Mouse (Mus musculus) neural tube, embryonic 14.5 days (tissue): Measurements from ENCODE around the gene Catsperz. TPM values are rescaled to one million over a fixed set of nuclear protein-coding genes. Genes with fewer than 3 reads are reported as not detected.
"Not testable (repeated sequence)": the region's sequence is repeated elsewhere in the genome, so short reads cannot be mapped to it uniquely, and the experiment has no call there.

Experiments
- ATAC-seq: fragments of 200-750 bp; cut with Nextera tagmentation; 2 replicates; pipeline ENCODE4 v1.8.0; 2017; ENCODE audit warnings: low read depth, mild to moderate bottlenecking, moderate TSS enrichment, moderate library complexity
- H3K27ac ChIP-seq: fragments of 300-500 bp; sonication (generic); 2 replicates; pipeline ENCODE4 v1.5.1; 2014; ENCODE audit warnings: low read depth, mild to moderate bottlenecking, control low read depth, low read length, moderate library complexity, mixed read lengths
- H3K27me3 ChIP-seq: fragments of 300-500 bp; sonication (generic); 2 replicates; pipeline ENCODE4 v1.6.1; 2014; ENCODE audit warnings: low read length; ENCODE audit not compliant: control insufficient read depth, insufficient read depth
- H3K36me3 ChIP-seq: fragments of 300-500 bp; sonication (generic); 2 replicates; pipeline ENCODE4 v1.6.1; 2014; ENCODE audit warnings: low read length, mixed read lengths; ENCODE audit not compliant: control insufficient read depth, insufficient read depth
- H3K4me1 ChIP-seq: fragments of 300-500 bp; sonication (generic); 2 replicates; pipeline ENCODE4 v1.6.1; 2014; ENCODE audit warnings: low read length; ENCODE audit not compliant: control insufficient read depth, insufficient read depth
- H3K4me2 ChIP-seq: fragments of 300-500 bp; sonication (generic); 2 replicates; pipeline ENCODE4 v1.6.1; 2014; ENCODE audit warnings: mild to moderate bottlenecking, low read depth, low read length, control low read depth
- H3K4me3 ChIP-seq: fragments of 300-500 bp; sonication (generic); 2 replicates; pipeline ENCODE4 v1.5.1; 2014; ENCODE audit warnings: low read depth, low read length, control low read depth, mixed read lengths
- H3K9ac ChIP-seq: fragments of 300-500 bp; sonication (generic); replicated peaks from 2 replicates; pipeline ENCODE4 v1.6.1; 2014; ENCODE audit warnings: low read depth, mild to moderate bottlenecking, control low read depth, low read length, mixed read lengths
- H3K9me3 ChIP-seq: fragments of 300-500 bp; sonication (generic); 2 replicates; pipeline ENCODE4 v1.6.1; 2016; ENCODE audit warnings: low read length; ENCODE audit not compliant: control insufficient read depth
- WGBS: fragments of 180-500 bp; shearing (Covaris S2); extraction: QIAGEN DNeasy Blood & Tissue Kit; methylation state at CpG from one replicate; pipeline ENCODE4 v1.1.7; 2014; 5-methylcytosine and 5-hydroxymethylcytosine counted together
- polyA plus RNA-seq: library from polyadenylated mRNA; unstranded; fragments of >200 nt; fragmentation: Nextera tagmentation; extraction: Ambion mirVana; gene quantifications from 2 replicates; pipeline ENCODE4 v1.2.1, GENCODE M21; 2014

The Catsperz gene
- polyA plus RNA-seq, 1 experiment from 2014 or later = 0.94 TPM

GRCm38 (mm10) chr19:6913991-6914390 lies 11.2 kb downstream of the Catsperz start:
- H3K36me3 ChIP-seq = peaks cover 16% of the 10 kb centered on the region
- no peak overlapping the region for H3K27ac ChIP-seq
- H3K4me3 ChIP-seq = no peak overlapping the region
- H3K27me3 ChIP-seq = no peaks in the 10 kb centered on the region
- H3K4me2 ChIP-seq = no peak overlapping the region
- no peaks in the 10 kb centered on the region for H3K9me3 ChIP-seq
- 80% methylated on average over 11 of the region's 11 CpGs for WGBS
- H3K9ac ChIP-seq = no peak overlapping the region
- H3K4me1 ChIP-seq = peaks cover 7% of the 10 kb centered on the region; the same call in 1 of the 2 replicates
- no peak for ATAC-seq

DNA sequence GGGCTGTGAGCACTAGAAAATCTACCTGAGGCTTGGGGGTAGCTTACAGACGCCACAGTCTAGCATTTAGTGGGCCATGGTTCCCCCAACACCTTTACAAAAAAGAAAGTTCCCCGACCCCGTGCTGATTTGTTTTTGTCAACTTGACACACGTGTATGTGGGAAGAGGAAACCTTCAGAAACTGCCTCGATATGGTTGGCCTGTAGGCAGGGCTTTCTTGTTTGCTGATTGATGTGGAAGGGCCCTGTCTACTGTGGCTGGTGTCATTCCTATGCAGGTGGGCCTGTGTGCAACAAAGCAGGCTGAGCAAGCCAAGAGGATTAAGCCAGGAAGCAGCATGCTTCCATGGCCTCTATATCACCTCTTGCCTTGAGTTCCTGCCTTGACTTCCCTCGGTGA lies 12.1 kb downstream of the Catsperz start:
- no peak overlapping the region for H3K27ac ChIP-seq
- peaks cover 16% of the 10 kb centered on the region for H3K36me3 ChIP-seq
- no peaks in the 10 kb centered on the region for H3K9me3 ChIP-seq
- H3K27me3 ChIP-seq = no peaks in the 10 kb centered on the region
- H3K4me2 ChIP-seq = no peak overlapping the region
- H3K9ac ChIP-seq = no peak overlapping the region
- ATAC-seq = no peak
- no peak overlapping the region for H3K4me3 ChIP-seq
- 91% methylated on average over 6 of the region's 6 CpGs for WGBS
- peaks cover 15% of the 10 kb centered on the region for H3K4me1 ChIP-seq

DNA sequence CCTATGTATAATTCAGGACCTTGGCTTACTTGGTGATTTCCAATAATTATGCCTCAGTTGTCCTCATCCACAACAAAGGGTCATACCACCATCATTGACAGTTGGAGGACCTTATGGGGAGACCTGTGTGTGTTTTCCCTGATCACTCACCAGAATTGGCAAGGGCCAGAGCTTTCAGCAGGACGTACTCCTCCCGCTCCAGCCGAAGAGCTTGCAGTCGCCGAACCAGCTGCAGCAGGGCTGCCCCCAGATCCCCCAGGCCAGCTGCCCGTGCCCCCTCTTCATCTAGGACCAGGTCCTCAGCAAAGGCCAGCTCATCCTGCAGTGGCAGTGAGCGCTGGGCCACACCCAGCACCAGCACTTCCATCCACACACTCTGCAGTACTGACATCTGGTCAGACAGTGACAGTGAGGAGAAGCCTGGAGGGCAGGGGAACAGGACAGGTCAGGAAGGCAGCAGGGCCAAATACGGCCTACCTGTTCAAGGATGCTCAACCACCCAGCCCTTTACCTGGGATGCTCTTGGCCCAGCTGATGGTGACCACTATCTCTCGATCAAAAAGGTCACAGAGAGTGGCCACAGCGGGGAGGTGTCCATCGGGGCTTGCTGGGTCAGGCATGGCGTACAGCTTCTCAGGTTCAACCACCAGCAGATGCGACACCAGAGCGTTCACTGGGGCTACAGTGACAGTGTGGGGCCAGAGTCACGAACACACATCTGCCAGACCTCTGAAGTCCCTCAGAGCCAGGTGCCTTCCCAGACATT lies 12.8 kb downstream of the Catsperz start:
- Histone ChIP-seq H3K9ac (no peak overlapping the region), H3K27ac (no peak overlapping the region), H3K4me3 (no peak overlapping the region), H3K4me1 (peaks cover 18% of the 10 kb centered on the region), H3K27me3 (no peaks in the 10 kb centered on the region), H3K4me2 (no peak overlapping the region), H3K9me3 (no peaks in the 10 kb centered on the region), H3K36me3 (peaks cover 16% of the 10 kb centered on the region)
- ATAC-seq = no peak
- WGBS = 93% methylated on average over 15 of the region's 15 CpGs

GRCm38 (mm10) chr19:6911101-6912074 lies 13.8 kb downstream of the Catsperz start:
- Histone ChIP-seq H3K27ac (no peak overlapping the region), H3K36me3 (peaks cover 22% of the 10 kb centered on the region), H3K4me1 (peaks cover 18% of the 10 kb centered on the region), H3K9me3 (no peaks in the 10 kb centered on the region), H3K27me3 (no peaks in the 10 kb centered on the region), H3K4me3 (no peak overlapping the region), H3K9ac (no peak overlapping the region), H3K4me2 (peak overlapping the region; percentile 70; the same call in 1 of the 2 replicates)
- 81% methylated on average over 19 of the region's 19 CpGs for WGBS
- ATAC-seq = no peak

- Histone ChIP-seq H3K9ac (peak overlapping the region; percentile 47), H3K4me3 (peak overlapping the region; percentile 55), H3K27ac (peak overlapping the region; percentile 98), H3K4me2 (peak overlapping the region; percentile 70), H3K4me1 (peaks cover 18% of the 10 kb centered on the region), H3K36me3 (peaks cover 27% of the 10 kb centered on the region)
- 1% methylated on average over 29 of the region's 30 CpGs for WGBS
- not testable (repeated sequence) for H3K9me3 ChIP-seq, H3K27me3 ChIP-seq, ATAC-seq
Measured at GRCm38 (mm10) chr19:6910306-6910705, 14.9 kb downstream of the Catsperz start.

- under 1% methylated on average over 65 of the region's 65 CpGs for WGBS
- peaks cover 18% of the 10 kb centered on the region for H3K4me1 ChIP-seq
Measured at GRCm38 (mm10) chr19:6909507-6910289, 15.5 kb downstream of the Catsperz start, which contains the start of the genes Trmt112 and Prdx5. Trmt112 (plus strand) TSS chr19:6909698. Prdx5 (minus strand) TSS chr19:6910106.

DNA sequence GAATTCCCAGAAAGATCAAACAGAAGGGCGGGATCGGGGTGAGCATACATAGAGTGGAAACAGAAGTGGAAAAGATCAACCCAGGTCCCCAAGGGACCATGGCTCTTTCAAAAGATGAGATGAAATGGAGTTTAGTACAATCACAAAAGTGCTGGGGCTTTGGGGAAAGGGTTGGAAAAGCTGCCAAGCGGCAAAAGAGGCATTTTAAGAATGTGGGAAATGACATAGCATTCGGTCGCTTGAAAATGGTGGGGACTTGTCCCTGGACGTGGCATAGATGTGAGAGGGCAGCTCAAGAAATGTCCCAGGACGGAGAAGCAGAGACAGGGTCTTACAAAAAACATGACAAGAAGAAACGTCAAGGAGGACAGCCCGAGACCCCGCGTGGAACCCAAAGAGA lies 16.2 kb downstream of the Catsperz start:
- H3K27me3 ChIP-seq = no peaks in the 10 kb centered on the region
- WGBS = 13% methylated on average over 11 of the region's 11 CpGs
- peaks cover 31% of the 10 kb centered on the region for H3K36me3 ChIP-seq
- peak overlapping the region; percentile 68 for H3K9ac ChIP-seq
- no peak for ATAC-seq
- peak overlapping the region; percentile 70 for H3K4me2 ChIP-seq
- peaks cover 18% of the 10 kb centered on the region for H3K4me1 ChIP-seq
- peak overlapping the region; percentile 98 for H3K27ac ChIP-seq
- H3K4me3 ChIP-seq = peak overlapping the region; percentile 55
- no peaks in the 10 kb centered on the region for H3K9me3 ChIP-seq

More at GRCm38 (mm10) chr19:6909507-6910289, 15.5 kb downstream of the Catsperz start, which contains the start of the genes Trmt112 and Prdx5:
- Histone ChIP-seq H3K4me2 (peak within 1 kb of the TSS; percentile 70), H3K9ac (peak within 1 kb of the TSS; percentile 68), H3K36me3 (peaks cover 28% of the 10 kb centered on the region), H3K9me3 (no peaks in the 10 kb centered on the region), H3K27me3 (no peaks in the 10 kb centered on the region), H3K4me3 (peak within 1 kb of the TSS; percentile 55), H3K27ac (peak within 1 kb of the TSS; percentile 98)
- ATAC-seq = peak; percentile 93

- H3K9me3 ChIP-seq = no peaks in the 10 kb centered on the region
- no peaks in the 10 kb centered on the region for H3K27me3 ChIP-seq
- no peak for ATAC-seq
- H3K4me1 ChIP-seq = peaks cover 18% of the 10 kb centered on the region
- no peak overlapping the region for H3K9ac ChIP-seq
- H3K36me3 ChIP-seq = peaks cover 28% of the 10 kb centered on the region
- no peak overlapping the region for H3K27ac ChIP-seq
- WGBS = 91% methylated on average over 7 of the region's 7 CpGs
- peak overlapping the region; percentile 55; the same call in 1 of the 2 replicates for H3K4me3 ChIP-seq
- H3K4me2 ChIP-seq = peak overlapping the region; percentile 70
Measured at GRCm38 (mm10) chr19:6907811-6908540, 17.2 kb downstream of the Catsperz start.
